Mouse (Mus musculus) left cerebral cortex, postnatal 10 days (tissue): ENCODE results near the gene Syna. TPM values are rescaled to one million over a fixed set of nuclear protein-coding genes. Genes with fewer than 3 reads are reported as not detected.

Experiments
- DNase-seq, 2 experiments: peaks; one replicate each; pipeline ENCODE4 v3.0.0; 2021 to 2022; ENCODE audit warnings: low spot score in 2 of 2, mixed read lengths in 1 of 2; ENCODE audit errors: extremely low spot score in 1 of 2
- intact Hi-C: fragments of 180-260 bp; cut with DNase I; formaldehyde crosslinking; loops from one replicate; pipeline ENCODE4 v1.15.1; 2025
- total RNA-seq, 2 experiments: library from RNA; stranded (reverse); gene quantifications; 2 replicates each; pipeline ENCODE4 v1.2.3; 2021

Syna gene
- total RNA-seq, 2 experiments from 2014 or later, result 0.17 TPM; not detected in 1

DNA sequence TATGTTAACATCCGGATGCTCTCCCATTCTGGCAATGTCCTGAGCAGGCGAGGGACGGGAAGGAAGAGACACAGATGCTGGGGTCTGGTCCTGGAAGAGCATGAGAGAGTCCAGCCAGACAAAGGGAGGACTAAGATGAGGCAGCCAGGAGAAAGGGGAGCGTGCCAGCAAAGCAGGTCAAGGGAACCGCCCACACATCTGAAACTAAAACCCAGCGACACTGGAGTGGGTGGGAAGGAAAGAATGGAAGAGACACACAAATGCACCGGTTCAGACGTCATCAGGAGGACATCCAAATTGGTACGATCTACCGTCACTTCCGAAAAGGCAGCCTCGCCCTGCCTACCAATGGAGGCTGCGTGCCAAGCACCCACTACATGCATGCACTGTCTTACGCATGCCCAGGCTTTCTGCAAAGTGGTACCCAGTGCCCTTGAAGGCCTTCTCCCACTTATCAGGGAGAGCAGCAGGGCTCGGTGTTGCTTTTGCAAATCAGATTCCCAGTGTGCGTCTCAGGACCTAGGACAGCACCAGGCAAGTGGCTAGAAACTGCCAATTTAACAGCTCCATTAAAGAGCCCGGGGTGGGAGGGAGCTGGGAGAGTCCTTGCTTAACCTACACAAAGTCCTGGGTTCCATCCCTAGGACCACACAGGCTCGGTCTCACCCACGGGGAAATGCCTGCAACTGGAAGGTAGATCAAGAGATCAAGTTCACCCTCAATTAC lies 15.3 kb downstream of the Syna start:
- DNase-seq, result no peak
- intact Hi-C loops, result loop anchor here (5.0 kb wide), 1 partner anchor 37 kb away; no protein-coding TSS in a partner anchor

DNA sequence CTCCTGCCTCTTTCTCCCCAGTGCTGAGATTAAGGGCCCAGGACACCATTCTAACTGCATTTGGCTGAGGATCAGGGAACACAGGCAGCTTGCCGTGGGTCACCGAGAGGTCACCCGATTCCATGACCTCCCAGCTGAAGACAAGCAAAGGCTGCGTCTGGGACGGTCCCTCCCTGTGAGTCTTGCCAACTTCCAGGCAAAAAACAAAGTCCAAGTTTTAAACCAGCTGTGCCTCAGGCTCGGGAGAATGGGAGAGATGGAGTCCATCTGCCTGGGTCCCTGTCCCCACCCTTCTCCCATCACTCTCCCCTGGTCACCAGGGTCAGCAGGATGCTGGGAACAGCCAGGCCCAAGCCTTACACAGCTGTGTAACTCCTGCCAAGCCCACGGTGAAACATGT lies 18.3 kb downstream of the Syna start:
- DNase-seq, result peak in 1 of 2 experiments; percentile 74
- intact Hi-C loops, result loop anchor here (5.0 kb wide), 1 partner anchor 34 kb away; no protein-coding TSS in a partner anchor

GRCm38 (mm10) chr5:134540881-134541280 lies 19.1 kb downstream of the Syna start:
- no peak for DNase-seq

DNA sequence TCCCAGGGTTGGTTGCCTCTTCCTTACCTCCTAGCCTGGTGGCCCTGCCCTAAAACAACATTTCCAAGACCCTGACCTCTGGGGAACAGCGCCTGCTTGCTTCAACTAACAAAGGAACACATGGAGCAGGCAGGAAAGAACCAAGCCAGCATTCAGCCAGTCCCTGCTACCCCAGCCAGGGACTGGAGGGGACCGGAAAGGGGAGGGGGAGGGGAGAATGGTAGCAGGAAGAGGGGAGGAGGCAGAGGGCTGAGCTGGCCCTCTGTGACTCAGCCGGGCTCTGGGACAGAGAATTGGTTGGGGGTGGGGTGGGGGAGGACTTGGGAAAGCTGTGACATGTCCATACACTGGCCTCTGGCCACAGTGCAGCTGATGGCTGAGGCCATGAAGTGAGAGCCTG lies 20.1 kb downstream of the Syna start:
- intact Hi-C loops, result loop anchor here (5.0 kb wide), 1 partner anchor 33 kb away; no protein-coding TSS in a partner anchor
- peak in 1 of 2 experiments; percentile 86 for DNase-seq

More at GRCm38 (mm10) chr5:134540881-134541280, 19.1 kb downstream of the Syna start:
- intact Hi-C loops, result loop anchor here (5.0 kb wide), 1 partner anchor 34 kb away; no protein-coding TSS in a partner anchor

DNA sequence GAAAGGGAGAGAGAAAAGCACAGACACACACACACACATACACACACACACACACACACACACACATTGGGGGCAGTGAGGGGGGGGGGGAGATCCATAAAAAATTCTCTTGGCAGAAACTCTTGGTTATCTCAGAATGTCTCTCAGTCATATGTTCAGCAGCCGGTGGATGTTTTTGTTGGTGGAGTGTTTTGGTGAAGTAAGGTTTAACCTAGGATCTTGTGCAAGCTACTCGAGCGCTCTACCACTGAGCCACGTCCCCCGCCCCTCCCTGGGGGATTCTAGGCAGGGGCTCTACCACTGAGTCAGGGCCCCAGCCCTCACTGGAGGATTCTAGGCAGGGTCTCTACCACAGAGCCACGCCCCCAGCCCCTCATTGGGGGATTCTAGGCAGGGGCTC lies 23.9 kb downstream of the Syna start:
- no peak for DNase-seq
- intact Hi-C loops, result no loop called here

DNA sequence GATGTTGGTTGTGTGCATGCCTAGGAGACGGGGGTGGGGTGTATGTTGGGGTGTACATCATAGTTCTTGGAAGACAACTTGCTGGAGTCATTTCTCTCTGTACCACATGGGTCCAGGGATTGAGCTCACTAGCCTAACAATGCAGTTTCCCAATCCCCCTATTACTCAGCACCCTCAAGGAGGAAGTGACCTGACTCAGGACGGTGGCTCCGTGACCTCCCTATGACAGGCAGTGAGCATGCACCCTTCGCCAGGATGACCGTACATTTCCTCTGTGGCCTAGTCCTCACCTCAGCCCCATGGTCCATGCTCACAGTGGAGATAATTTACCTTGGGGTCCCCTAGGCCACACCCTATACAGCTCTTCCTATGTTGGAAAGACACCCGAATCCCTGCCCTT lies 27.6 kb downstream of the Syna start:
- no peak for DNase-seq
- intact Hi-C loops, result no loop called here

GRCm38 (mm10) chr5:134531585-134531984 lies 28.4 kb downstream of the Syna start:
- DNase-seq, result peak; percentile 67 to 75
- intact Hi-C loops, result no loop called here

- DNase-seq, result peak; percentile 76 to 84
- intact Hi-C loops, result no loop called here
These were observed 29.1 kb downstream of the Syna start for GRCm38 (mm10) chr5:134530830-134531229.

DNA sequence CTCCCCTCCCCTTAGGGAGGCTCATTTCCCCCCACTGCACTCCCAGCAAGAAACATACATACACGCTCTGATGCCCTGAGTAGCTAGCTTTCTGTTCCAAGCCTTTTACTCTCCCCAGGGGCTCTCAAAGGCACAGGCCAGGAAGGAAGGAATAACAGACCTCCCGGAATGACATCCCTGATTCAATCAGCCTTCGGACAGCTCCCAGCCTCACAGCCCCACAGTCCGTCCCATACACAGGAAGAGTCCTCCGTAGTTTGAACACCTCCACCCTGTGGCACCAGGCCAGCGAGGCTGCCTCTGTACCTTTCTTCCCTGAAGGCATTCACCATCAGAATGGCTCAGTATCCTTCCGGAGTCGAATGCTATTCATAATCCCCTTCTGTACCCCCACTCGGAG lies 31.5 kb downstream of the Syna start:
- no peak for DNase-seq
- intact Hi-C loops, result no loop called here

DNA sequence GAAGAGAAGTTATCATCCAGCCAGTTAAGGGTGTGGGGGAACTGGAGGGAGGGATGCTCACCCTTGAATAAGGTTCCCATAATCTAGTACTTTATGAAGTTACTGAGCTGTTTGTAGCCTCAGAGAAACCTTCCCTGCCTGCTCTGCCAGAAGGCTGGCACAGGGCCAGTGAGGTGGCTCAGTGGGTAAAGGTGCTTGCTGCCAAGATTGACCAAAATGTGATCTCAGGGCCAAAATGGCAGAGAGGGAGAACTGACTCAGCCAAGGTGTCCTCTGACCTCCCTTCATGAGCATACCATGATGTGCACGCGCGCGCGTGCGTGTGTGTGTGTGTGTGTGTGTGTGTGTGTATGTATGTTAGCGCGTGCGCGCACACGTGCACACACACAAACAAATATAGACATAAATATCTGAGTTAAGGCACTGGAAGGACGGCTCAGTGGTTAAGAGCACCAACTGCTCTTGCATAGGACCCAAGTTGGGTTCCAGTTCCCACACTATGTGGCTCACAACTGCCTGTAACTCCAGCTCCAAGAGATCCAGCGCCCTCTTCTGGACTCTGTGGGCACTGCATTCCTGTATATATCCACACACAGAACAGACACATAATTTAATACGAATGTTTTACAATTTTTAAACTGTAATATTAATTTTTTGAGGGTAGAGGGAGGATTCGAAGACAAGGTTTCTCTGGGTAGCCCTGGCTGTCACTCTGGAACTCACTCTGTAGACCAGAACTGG lies 33.8 kb downstream of the Syna start:
- intact Hi-C loops, result no loop called here
- no peak for DNase-seq

GRCm38 (mm10) chr5:134523728-134524127 lies 36.2 kb downstream of the Syna start:
- no peak for DNase-seq
- intact Hi-C loops, result no loop called here

DNA sequence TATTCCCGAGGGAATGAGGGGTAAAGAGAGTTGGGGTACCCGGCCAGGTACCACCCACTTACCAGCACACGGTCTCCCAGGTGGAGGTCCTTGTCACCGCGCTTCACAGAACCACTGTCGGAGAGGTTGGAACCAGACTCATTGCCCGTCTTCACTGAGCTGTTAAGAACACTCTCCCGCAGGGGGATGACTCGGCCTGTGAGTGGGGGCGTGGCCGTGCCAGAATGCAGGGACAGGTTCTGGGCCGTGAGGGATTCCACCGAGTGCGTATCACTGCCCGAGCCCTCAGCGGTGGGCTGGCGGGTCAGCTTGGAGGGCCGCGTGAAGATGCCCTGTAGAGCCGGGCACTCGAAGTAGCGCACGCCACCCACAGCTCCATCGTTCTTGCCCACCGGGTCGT lies 37.4 kb downstream of the Syna start:
- intact Hi-C loops, result no loop called here
- no peak for DNase-seq

- DNase-seq, result no peak
- intact Hi-C loops, result no loop called here
These were observed 38.2 kb downstream of the Syna start for GRCm38 (mm10) chr5:134521806-134522205.

- intact Hi-C loops, result no loop called here
- DNase-seq, result no peak
These were observed 38.8 kb downstream of the Syna start for GRCm38 (mm10) chr5:134521131-134521530.

DNA sequence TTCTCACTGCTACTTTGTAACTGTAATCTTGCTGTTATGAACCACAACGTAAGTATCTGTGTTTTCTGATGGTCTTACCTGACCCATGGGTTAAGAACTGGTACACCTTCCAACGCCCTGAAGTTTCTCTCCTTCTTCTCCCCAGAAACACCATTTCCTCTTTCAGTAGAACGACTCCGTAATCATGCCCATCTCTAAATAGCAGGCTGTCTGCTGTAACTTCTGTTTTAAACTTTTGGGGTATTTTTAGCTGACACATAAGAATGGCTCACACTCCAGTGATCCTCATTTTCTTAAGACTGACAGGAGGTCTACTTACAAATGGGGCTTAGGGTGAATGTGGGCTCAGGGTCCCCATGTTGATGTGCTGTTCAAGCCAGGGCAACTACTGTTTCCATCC lies 39.9 kb downstream of the Syna start:
- no peak for DNase-seq

DNA sequence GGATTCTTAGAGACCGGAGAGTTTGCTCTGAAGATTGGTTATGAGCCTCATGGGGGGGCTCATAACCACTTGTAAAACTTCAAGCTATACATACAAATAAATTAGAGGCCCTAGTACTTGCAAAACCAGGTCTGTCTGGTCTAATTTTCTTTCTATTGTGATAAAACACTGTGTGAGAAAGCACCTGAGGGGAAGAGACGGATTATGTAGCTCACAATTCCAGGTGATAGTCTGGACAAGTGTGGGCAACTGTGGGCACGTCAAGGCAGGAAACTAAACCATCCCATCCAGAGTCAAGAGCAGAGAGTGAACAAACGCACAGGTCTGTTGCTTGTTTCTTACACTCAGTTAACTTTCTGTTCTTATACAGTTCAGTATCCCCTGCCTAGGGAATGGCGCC lies 40.5 kb downstream of the Syna start:
- intact Hi-C loops, result no loop called here
- DNase-seq, result no peak

More for the DNA sequence above, 39.9 kb downstream of the Syna start:
- intact Hi-C loops, result no loop called here

- peak; percentile 83 to 84 for DNase-seq
- intact Hi-C loops, result no loop called here
These were observed 47.9 kb downstream of the Syna start for GRCm38 (mm10) chr5:134512086-134512485.

- intact Hi-C loops, result no loop called here
These were observed 49.7 kb downstream of the Syna start for GRCm38 (mm10) chr5:134510266-134510665.

GRCm38 (mm10) chr5:134508965-134509364 lies 51.0 kb downstream of the Syna start:
- intact Hi-C loops, result loop anchor here (5.0 kb wide), 1 partner anchor 33 kb away; no protein-coding TSS in a partner anchor
- no peak for DNase-seq

More at GRCm38 (mm10) chr5:134510266-134510665, 49.7 kb downstream of the Syna start:
- no peak for DNase-seq
